Mouse (Mus musculus) thymus, adult 2 months (tissue): ENCODE measurements around the gene Rasa2. TPM values are rescaled to one million over a fixed set of nuclear protein-coding genes. Genes with fewer than 3 reads are reported as not detected.
"Not testable (repeated sequence)": the region's sequence is repeated elsewhere in the genome, so short reads cannot be mapped to it uniquely, and the experiment has no call there.

Experiments
- DNase-seq: peaks from one replicate; pipeline ENCODE4 v3.0.0; 2021
- H3K27ac ChIP-seq: fragments of 200-500 bp; 2 replicates; pipeline ENCODE4 v1.5.1; 2012; ENCODE audit warnings: low read length, control low read depth; ENCODE audit not compliant: control insufficient read depth, insufficient read depth
- H3K27me3 ChIP-seq: fragments of 200-500 bp; 2 replicates; pipeline ENCODE4 v1.6.1; 2012; ENCODE audit warnings: mild to moderate bottlenecking, low read length, moderate library complexity, mixed read lengths; ENCODE audit not compliant: control insufficient read depth, insufficient read depth
- H3K36me3 ChIP-seq: fragments of 200-500 bp; 2 replicates; pipeline ENCODE4 v1.6.1; 2012; ENCODE audit warnings: mild to moderate bottlenecking, low read length, moderate library complexity; ENCODE audit not compliant: control insufficient read depth, insufficient read depth
- H3K4me1 ChIP-seq: fragments of 200-500 bp; replicated peaks from 2 replicates; pipeline ENCODE4 v1.6.1; 2012; ENCODE audit warnings: low read length; ENCODE audit not compliant: control insufficient read depth, insufficient read depth
- H3K4me3 ChIP-seq: fragments of 200-500 bp; 2 replicates; pipeline ENCODE4 v1.5.1; 2012; ENCODE audit warnings: mild to moderate bottlenecking, low read length, control low read depth, moderate library complexity; ENCODE audit not compliant: control insufficient read depth, insufficient read depth
- CTCF ChIP-seq: fragments of 200-500 bp; IDR thresholded peaks from 2 replicates; pipeline ENCODE4 v1.5.1; 2012; ENCODE audit warnings: mild to moderate bottlenecking, control low read depth, low read length, moderate library complexity, borderline replicate concordance; ENCODE audit not compliant: control insufficient read depth, poor library complexity, insufficient read depth; ENCODE audit errors: extremely low read depth
- POLR2A ChIP-seq: fragments of 200-500 bp; IDR thresholded peaks from 2 replicates; pipeline ENCODE4 v1.6.1; 2012; ENCODE audit warnings: mild to moderate bottlenecking, low read length, control low read depth, moderate library complexity; ENCODE audit not compliant: control insufficient read depth, poor library complexity, insufficient read depth; ENCODE audit errors: extremely low read depth
- WGBS: fragments of 180-500 bp; shearing (Covaris S2); methylation state at CpG from one replicate; pipeline ENCODE4 v1.1.7; 2018; 5-methylcytosine and 5-hydroxymethylcytosine counted together
- polyA plus RNA-seq: library from polyadenylated mRNA; depleted of rRNA; stranded (reverse); fragments of >200 nt; gene quantifications from 2 replicates; pipeline ENCODE4 v1.2.3, GENCODE M21; 2012

Gene Rasa2
- polyA plus RNA-seq, 1 experiment = 7.4 TPM

GRCm38 (mm10) chr9:96524972-96525506, 106.4 kb downstream of the Rasa2 start, which contains the start of gene Gm28729:
Gene Gm28729 (minus strand): TSS chr9:96525264.
- no peak for TF ChIP-seq POLR2A
- TF ChIP-seq CTCF = no peak
- H3K27me3 ChIP-seq = no peaks in the 10 kb centered on the region
- H3K4me1 ChIP-seq = no peaks in the 10 kb centered on the region
- no peak within 1 kb of the TSS for H3K27ac ChIP-seq
- DNase-seq = no peak
- no peaks in the 10 kb centered on the region for H3K36me3 ChIP-seq
- no peak within 1 kb of the TSS for H3K4me3 ChIP-seq
- 72% methylated on average over 12 of the region's 12 CpGs for WGBS

GRCm38 (mm10) chr9:96523148-96523547, 108.3 kb downstream of the Rasa2 start:
- Histone ChIP-seq H3K4me3 (no peak overlapping the region), H3K36me3 (no peaks in the 10 kb centered on the region), H3K27me3 (no peaks in the 10 kb centered on the region), H3K27ac (no peak overlapping the region), H3K4me1 (no peaks in the 10 kb centered on the region)
- 96% methylated on average over 5 of the region's 5 CpGs for WGBS
- no peak for DNase-seq
- TF ChIP-seq POLR2A = no peak
- no peak for TF ChIP-seq CTCF

GRCm38 (mm10) chr9:96521574-96521973, 109.8 kb downstream of the Rasa2 start:
- H3K36me3 ChIP-seq, DNase-seq, H3K4me1 ChIP-seq, H3K27me3 ChIP-seq, H3K27ac ChIP-seq, H3K4me3 ChIP-seq: not testable (repeated sequence)
- WGBS = 83% methylated on average over 2 of the region's 2 CpGs

- Histone ChIP-seq H3K4me1 (peaks cover 3% of the 10 kb centered on the region), H3K36me3 (no peaks in the 10 kb centered on the region), H3K27ac (no peak overlapping the region), H3K4me3 (no peak overlapping the region), H3K27me3 (no peaks in the 10 kb centered on the region)
- peak; percentile 11 for DNase-seq
- 23% methylated on average over 4 of the region's 4 CpGs for WGBS
- TF ChIP-seq CTCF (no peak), POLR2A (no peak)
Measured at GRCm38 (mm10) chr9:96517429-96517828, 114.0 kb downstream of the Rasa2 start.

GRCm38 (mm10) chr9:96516806-96517205, 114.6 kb downstream of the Rasa2 start:
- Histone ChIP-seq H3K27ac (no peak overlapping the region), H3K36me3 (no peaks in the 10 kb centered on the region), H3K27me3 (no peaks in the 10 kb centered on the region), H3K4me3 (no peak overlapping the region), H3K4me1 (peaks cover 3% of the 10 kb centered on the region)
- DNase-seq = no peak
- 83% methylated on average over 3 of the region's 3 CpGs for WGBS
- TF ChIP-seq POLR2A (no peak), CTCF (no peak)

GRCm38 (mm10) chr9:96515737-96516136, 115.7 kb downstream of the Rasa2 start:
- Histone ChIP-seq H3K27me3 (no peaks in the 10 kb centered on the region), H3K27ac (no peak overlapping the region), H3K4me1 (peaks cover 3% of the 10 kb centered on the region), H3K4me3 (no peak overlapping the region), H3K36me3 (no peaks in the 10 kb centered on the region)
- 46% methylated on average over 5 of the region's 5 CpGs for WGBS
- TF ChIP-seq CTCF = no peak
- no peak for TF ChIP-seq POLR2A
- DNase-seq = no peak

GRCm38 (mm10) chr9:96514278-96514677, 117.1 kb downstream of the Rasa2 start:
- H3K36me3 ChIP-seq = no peaks in the 10 kb centered on the region
- no peaks in the 10 kb centered on the region for H3K27me3 ChIP-seq
- peaks cover 3% of the 10 kb centered on the region for H3K4me1 ChIP-seq
- TF ChIP-seq CTCF (no peak), POLR2A (no peak)
- H3K4me3 ChIP-seq = no peak overlapping the region
- H3K27ac ChIP-seq = no peak overlapping the region
- no peak for DNase-seq
- 91% methylated on average over 5 of the region's 5 CpGs for WGBS
